Mouse (Mus musculus) heart, adult 11 months (tissue): ENCODE results near the gene Il1r1.

ENCODE experiments used
- DNase-seq: peaks from one replicate; pipeline ENCODE4 v3.0.0; 2022

Gene Il1r1

GRCm38 (mm10) chr1:40233217-40233616 lies 8.3 kb downstream of the Il1r1 start:
- peak; percentile 93 for DNase-seq

- no peak for DNase-seq
Observed at GRCm38 (mm10) chr1:40233621-40234020, 8.7 kb downstream of the Il1r1 start.

- no peak for DNase-seq
Observed at GRCm38 (mm10) chr1:40235597-40236249, 10.8 kb downstream of the Il1r1 start.

GRCm38 (mm10) chr1:40236694-40237093 lies 11.8 kb downstream of the Il1r1 start:
- DNase-seq: peak; percentile 89

- no peak for DNase-seq
Observed at GRCm38 (mm10) chr1:40237094-40237493, 12.2 kb downstream of the Il1r1 start.

GRCm38 (mm10) chr1:40240353-40241092 lies 15.6 kb downstream of the Il1r1 start:
- DNase-seq: peak; percentile 68

- DNase-seq: peak; percentile 64
Observed at GRCm38 (mm10) chr1:40242717-40243116, 17.8 kb downstream of the Il1r1 start.

GRCm38 (mm10) chr1:40243561-40243998 lies 18.7 kb downstream of the Il1r1 start:
- peak; percentile 61 for DNase-seq

- DNase-seq: peak; percentile 79
Observed at GRCm38 (mm10) chr1:40250425-40250824, 25.5 kb downstream of the Il1r1 start.

GRCm38 (mm10) chr1:40252507-40252906 lies 27.6 kb downstream of the Il1r1 start:
- DNase-seq: no peak

GRCm38 (mm10) chr1:40253940-40254339 lies 29.1 kb downstream of the Il1r1 start:
- DNase-seq: peak; percentile 68

- DNase-seq: peak; percentile 75
Observed at GRCm38 (mm10) chr1:40254347-40255057, 29.6 kb downstream of the Il1r1 start.

- DNase-seq: peak; percentile 67
Observed at GRCm38 (mm10) chr1:40262441-40263121, 37.7 kb downstream of the Il1r1 start.

GRCm38 (mm10) chr1:40263122-40263498 lies 38.2 kb downstream of the Il1r1 start:
- peak; percentile 88 for DNase-seq

GRCm38 (mm10) chr1:40263679-40264078 lies 38.8 kb downstream of the Il1r1 start:
- DNase-seq: peak; percentile 98

GRCm38 (mm10) chr1:40265301-40265835 lies 40.5 kb downstream of the Il1r1 start:
- peak; percentile 92 for DNase-seq

GRCm38 (mm10) chr1:40266431-40267260 lies 41.8 kb downstream of the Il1r1 start:
- peak; percentile 99 for DNase-seq

GRCm38 (mm10) chr1:40267846-40268245 lies 43.0 kb downstream of the Il1r1 start:
- DNase-seq: peak; percentile 81

- DNase-seq: peak; percentile 77
Observed at GRCm38 (mm10) chr1:40268536-40268935, 43.7 kb downstream of the Il1r1 start.

GRCm38 (mm10) chr1:40270415-40270814 lies 45.5 kb downstream of the Il1r1 start:
- DNase-seq: peak; percentile 90

GRCm38 (mm10) chr1:40271052-40271451 lies 46.2 kb downstream of the Il1r1 start:
- DNase-seq: no peak
